Mouse (Mus musculus): ENCODE results near the gene Fntb. TPM values are rescaled to one million over a fixed set of nuclear protein-coding genes. Genes with fewer than 3 reads are reported as not detected.

Gene Fntb
- total and polyA plus RNA-seq, 3 experiments, result 11.7 to 28.5 TPM; not detected in 1

- DNase-seq (ENCODE audit: low read depth, low spot score), result no peak
Measured at GRCm38 (mm10) chr12:76839298-76839697, 73.9 kb downstream of the Fntb start.

DNA sequence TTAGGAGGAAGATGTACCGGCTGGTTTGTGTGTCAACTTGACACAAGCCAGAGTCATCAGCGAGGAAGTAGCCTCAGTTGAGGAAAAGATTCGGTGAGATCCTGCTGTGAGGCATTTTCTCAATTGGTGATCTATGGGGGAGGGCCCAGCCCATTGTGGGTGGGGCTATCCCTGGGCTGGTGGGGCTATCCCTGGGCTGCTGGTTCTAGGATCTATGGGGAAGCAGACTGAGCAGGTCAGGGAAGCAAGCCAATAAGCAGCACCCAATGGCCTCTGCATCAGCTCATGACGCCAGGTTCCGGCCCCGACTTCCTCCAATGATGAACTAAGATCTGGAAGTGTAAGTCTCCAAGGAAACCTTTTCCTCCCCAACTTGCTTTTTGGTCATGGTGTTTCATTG is 74.7 kb downstream of the Fntb start:
- no peak for TF ChIP-seq MEF2A (IDR thresholded peaks at IDR 0.05; ENCODE audit: extremely low read depth, insufficient replicate concordance, low read depth, low read length, poor library complexity, severe bottlenecking)
- TF ChIP-seq MAX (IDR thresholded peaks at IDR 0.05; ENCODE audit: low read length), result no peak
- H3K79me2 ChIP-seq (ENCODE audit: control insufficient read depth, insufficient read depth, low read length, poor library complexity), result peaks cover 11% of the 10 kb centered on the region
- H3K27ac ChIP-seq (ENCODE audit: control insufficient read depth, low read depth, low read length), result no peak overlapping the region
- no peak overlapping the region for H3K4me3 ChIP-seq (ENCODE audit: control insufficient read depth in 1 of 2, insufficient read depth in 1 of 2, low read depth in 2 of 2, low read length in 2 of 2)
- H3K9ac ChIP-seq (ENCODE audit: control insufficient read depth, low read depth, low read length, poor library complexity, severe bottlenecking), result no peak overlapping the region
- peaks cover 0 to 14% of the 10 kb centered on the region in 2 experiments; a peak in 3 of 4 replicates for H3K36me3 ChIP-seq (ENCODE audit: control insufficient read depth in 1 of 2, insufficient read depth in 2 of 2, low read length in 2 of 2)
- DNase-seq (ENCODE audit: low read depth, low spot score), result no peak
- no peaks in the 10 kb centered on the region for H3K9me3 ChIP-seq (replicated peaks; ENCODE audit: insufficient read depth, low read length)
- H3K4me1 ChIP-seq (ENCODE audit: control insufficient read depth in 1 of 2, insufficient read depth in 2 of 2, low read length in 2 of 2), result peaks cover 3 to 5% of the 10 kb centered on the region in 2 experiments; a peak in 3 of 4 replicates
- H3K27me3 ChIP-seq (ENCODE audit: control insufficient read depth in 1 of 2, insufficient read depth in 2 of 2, low read length in 2 of 2), result no peaks in the 10 kb centered on the region

More at GRCm38 (mm10) chr12:76839298-76839697, 73.9 kb downstream of the Fntb start:
- Histone ChIP-seq H3K4me1 (ENCODE audit: control insufficient read depth in 1 of 2, insufficient read depth in 2 of 2, low read length in 2 of 2) (peaks cover 3 to 5% of the 10 kb centered on the region in 2 experiments; a peak in 3 of 4 replicates), H3K9me3 (replicated peaks; ENCODE audit: insufficient read depth, low read length) (no peaks in the 10 kb centered on the region), H3K79me2 (ENCODE audit: control insufficient read depth, insufficient read depth, low read length, poor library complexity) (peaks cover 11% of the 10 kb centered on the region), H3K36me3 (ENCODE audit: control insufficient read depth in 1 of 2, insufficient read depth in 2 of 2, low read length in 2 of 2) (peaks cover 0 to 14% of the 10 kb centered on the region in 2 experiments; a peak in 3 of 4 replicates), H3K9ac (ENCODE audit: control insufficient read depth, low read depth, low read length, poor library complexity, severe bottlenecking) (no peak overlapping the region), H3K4me3 (ENCODE audit: control insufficient read depth in 1 of 2, insufficient read depth in 1 of 2, low read depth in 2 of 2, low read length in 2 of 2) (no peak overlapping the region), H3K27me3 (ENCODE audit: control insufficient read depth in 1 of 2, insufficient read depth in 2 of 2, low read length in 2 of 2) (no peaks in the 10 kb centered on the region), H3K27ac (ENCODE audit: control insufficient read depth, low read depth, low read length) (no peak overlapping the region)
- peak; percentile 80 for TF ChIP-seq MAFK (IDR thresholded peaks at IDR 0.05; ENCODE audit: borderline replicate concordance, low read depth, low read length)
- TF ChIP-seq NELFE (IDR thresholded peaks at IDR 0.05; ENCODE audit: low read depth, low read length), result no peak
- no peak for TF ChIP-seq ZMIZ1 (IDR thresholded peaks at IDR 0.05; ENCODE audit: low read depth, low read length)

DNA sequence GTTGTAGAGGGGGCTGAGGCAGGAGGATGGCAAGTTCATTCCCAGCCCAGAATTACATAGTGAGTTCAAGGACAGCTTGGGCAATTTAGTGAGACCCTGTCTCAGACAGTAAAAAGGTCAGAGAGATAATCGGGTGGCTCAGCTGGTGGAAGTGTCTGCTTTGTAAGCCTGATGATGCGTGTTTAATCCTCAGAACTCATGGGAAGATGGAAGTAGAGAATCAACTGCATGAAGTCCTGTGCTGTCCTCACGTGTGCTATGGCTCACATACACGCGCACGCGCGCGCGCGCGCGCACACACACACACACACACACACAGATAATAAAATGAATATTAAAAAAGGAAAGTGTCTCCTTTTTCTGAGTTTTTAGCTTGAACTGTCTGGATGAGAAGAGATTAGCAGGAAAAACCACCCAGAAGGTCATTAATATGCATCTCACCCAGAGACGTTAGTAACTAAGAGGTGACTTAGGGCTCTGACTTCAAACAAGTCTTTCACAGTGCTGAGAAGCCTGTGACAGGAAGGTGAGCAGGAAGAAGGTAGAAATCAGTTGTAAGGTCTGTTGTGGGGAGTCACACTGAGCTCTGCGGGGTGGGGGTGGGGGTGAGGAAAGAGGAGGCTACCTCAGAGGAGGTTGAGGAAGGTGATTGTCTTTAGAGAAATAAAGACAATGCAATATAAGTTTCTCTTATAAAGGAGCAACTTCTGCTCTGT is 79.1 kb downstream of the Fntb start:
- Histone ChIP-seq H3K4me3 (ENCODE audit: control insufficient read depth in 1 of 2, insufficient read depth in 1 of 2, low read depth in 2 of 2, low read length in 2 of 2) (no peak overlapping the region), H3K4me1 (ENCODE audit: control insufficient read depth in 1 of 2, insufficient read depth in 2 of 2, low read length in 2 of 2) (no peaks in the 10 kb centered on the region), H3K9me3 (replicated peaks; ENCODE audit: insufficient read depth, low read length) (no peaks in the 10 kb centered on the region), H3K27ac (ENCODE audit: control insufficient read depth, low read depth, low read length) (no peak overlapping the region), H3K79me2 (ENCODE audit: control insufficient read depth, insufficient read depth, low read length, poor library complexity) (0 out of 2 replicates have a peak, but pooled peaks cover 1% of the 10 kb centered on the region), H3K27me3 (ENCODE audit: control insufficient read depth in 1 of 2, insufficient read depth in 2 of 2, low read length in 2 of 2) (no peaks in the 10 kb centered on the region), H3K36me3 (ENCODE audit: control insufficient read depth in 1 of 2, insufficient read depth in 2 of 2, low read length in 2 of 2) (no peaks in the 10 kb centered on the region; a peak in 1 of 4 replicates), H3K9ac (ENCODE audit: control insufficient read depth, low read depth, low read length, poor library complexity, severe bottlenecking) (no peak overlapping the region)
- no peak for DNase-seq (ENCODE audit: low read depth, low spot score)
- TF ChIP-seq BHLHE40 (IDR thresholded peaks at IDR 0.05; ENCODE audit: borderline replicate concordance, low read depth, low read length) (no peak), UBTF (IDR thresholded peaks at IDR 0.05; ENCODE audit: borderline replicate concordance, insufficient read depth, low read depth, low read length) (no peak), JUND (IDR thresholded peaks at IDR 0.05; ENCODE audit: low read depth, low read length) (no peak), GABPA (IDR thresholded peaks at IDR 0.05; ENCODE audit: low read depth, low read length) (no peak), MAX (IDR thresholded peaks at IDR 0.05; ENCODE audit: low read length) (no peak), ZC3H11A (IDR thresholded peaks at IDR 0.05; ENCODE audit: low read depth, low read length) (no peak), RCOR1 (IDR thresholded peaks at IDR 0.05; ENCODE audit: low read depth, low read length) (no peak), TAL1 (IDR thresholded peaks at IDR 0.05; ENCODE audit: low read length) (no peak), E2F4 (IDR thresholded peaks at IDR 0.05; ENCODE audit: borderline replicate concordance, low read depth, low read length) (no peak), ZKSCAN1 (IDR thresholded peaks at IDR 0.05; ENCODE audit: low read depth, low read length) (no peak), MYC (IDR thresholded peaks at IDR 0.05; ENCODE audit: low read depth, low read length) (no peak), EP300 (IDR thresholded peaks at IDR 0.05; ENCODE audit: low read depth in 1 of 2, low read length in 2 of 2) (no peak), ZNF384 (IDR thresholded peaks at IDR 0.05; ENCODE audit: low read depth, low read length) (no peak), USF1 (IDR thresholded peaks at IDR 0.05; ENCODE audit: low read depth, low read length) (no peak), SMC3 (IDR thresholded peaks at IDR 0.05; ENCODE audit: low read depth, low read length) (no peak), CHD1 (IDR thresholded peaks at IDR 0.05; ENCODE audit: low read depth, low read length) (no peak), CHD2 (IDR thresholded peaks at IDR 0.05; ENCODE audit: low read length) (no peak), MAFK (IDR thresholded peaks at IDR 0.05; ENCODE audit: borderline replicate concordance, low read depth, low read length) (no peak), ETS1 (IDR thresholded peaks at IDR 0.05; ENCODE audit: low read depth, low read length) (no peak)
